Mouse (Mus musculus) hindbrain, embryonic 11.5 days (tissue): ENCODE data around the gene Nfe2. TPM values are rescaled to one million over a fixed set of nuclear protein-coding genes. Genes with fewer than 3 reads are reported as not detected.

Experiments
- ATAC-seq: fragments of 200-750 bp; cut with Nextera tagmentation; 2 replicates; pipeline ENCODE4 v1.8.0; 2017; ENCODE audit warnings: mild to moderate bottlenecking, moderate TSS enrichment, moderate library complexity; ENCODE audit not compliant: low FRiP score
- DNase-seq: peaks from one replicate; pipeline ENCODE4 v3.0.0-alpha.2; 2015; ENCODE audit warnings: low spot score
- H3K27ac ChIP-seq: fragments of 300-500 bp; sonication (generic); 2 replicates; pipeline ENCODE4 v1.5.1; 2014; ENCODE audit warnings: mild to moderate bottlenecking, low read depth, low read length
- H3K27me3 ChIP-seq: fragments of 300-500 bp; sonication (generic); 2 replicates; pipeline ENCODE4 v1.6.1; 2014; ENCODE audit warnings: mild to moderate bottlenecking, low read length, moderate library complexity, mixed read lengths; ENCODE audit not compliant: control insufficient read depth, insufficient read depth
- H3K36me3 ChIP-seq: fragments of 300-500 bp; sonication (generic); 2 replicates; pipeline ENCODE4 v1.6.1; 2014; ENCODE audit warnings: mild to moderate bottlenecking, low read length, moderate library complexity, mixed read lengths; ENCODE audit not compliant: control insufficient read depth, insufficient read depth
- H3K4me1 ChIP-seq: fragments of 300-500 bp; sonication (generic); replicated peaks from 2 replicates; pipeline ENCODE4 v1.6.1; 2014; ENCODE audit warnings: low read length, mixed read lengths; ENCODE audit not compliant: control insufficient read depth, insufficient read depth
- H3K4me2 ChIP-seq: fragments of 300-500 bp; sonication (generic); replicated peaks from 2 replicates; pipeline ENCODE4 v1.6.1; 2014; ENCODE audit warnings: mild to moderate bottlenecking, low read depth, low read length
- H3K4me3 ChIP-seq: fragments of 300-500 bp; sonication (generic); 2 replicates; pipeline ENCODE4 v1.5.1; 2014; ENCODE audit warnings: low read depth, low read length
- H3K9ac ChIP-seq: fragments of 300-500 bp; sonication (generic); 2 replicates; pipeline ENCODE4 v1.6.1; 2014; ENCODE audit warnings: low read depth, low read length
- H3K9me3 ChIP-seq: fragments of 300-500 bp; sonication (generic); 2 replicates; pipeline ENCODE4 v1.6.1; 2016; ENCODE audit warnings: low read length; ENCODE audit not compliant: control insufficient read depth
- whole genome bisulfite sequencing: fragments of 180-500 bp; shearing (Covaris S2); extraction: QIAGEN DNeasy Blood & Tissue Kit; methylation state at CpG from one replicate; pipeline ENCODE4 v1.1.7; 2014; 5-methylcytosine and 5-hydroxymethylcytosine counted together
- polyA plus RNA-seq: library from polyadenylated mRNA; unstranded; fragments of >200 nt; fragmentation: Nextera tagmentation; extraction: Ambion mirVana; gene quantifications from 2 replicates; pipeline ENCODE4 v1.2.1, GENCODE M21; 2014

The Nfe2 gene
- polyA plus RNA-seq, 1 experiment from 2014 or later = 5.0 TPM

GRCm38 (mm10) chr15:103268903-103269302 lies 10.7 kb upstream of the Nfe2 start:
- no peak overlapping the region for H3K4me3 ChIP-seq
- H3K9me3 ChIP-seq = no peaks in the 10 kb centered on the region
- H3K27me3 ChIP-seq = no peaks in the 10 kb centered on the region
- H3K4me2 ChIP-seq = no peak overlapping the region
- H3K27ac ChIP-seq = no peak overlapping the region
- ATAC-seq (no peak), DNase-seq (no peak)
- no peaks in the 10 kb centered on the region for H3K36me3 ChIP-seq
- no peaks in the 10 kb centered on the region for H3K4me1 ChIP-seq
- H3K9ac ChIP-seq = no peak overlapping the region
- 85% methylated on average over 4 of the region's 4 CpGs for WGBS

- 91% methylated on average over 2 of the region's 2 CpGs for WGBS
- no peak overlapping the region for H3K4me2 ChIP-seq
- no peak overlapping the region for H3K9ac ChIP-seq
- no peaks in the 10 kb centered on the region for H3K4me1 ChIP-seq
- DNase-seq (no peak), ATAC-seq (no peak)
- no peaks in the 10 kb centered on the region for H3K9me3 ChIP-seq
- H3K36me3 ChIP-seq = no peaks in the 10 kb centered on the region
- H3K27ac ChIP-seq = no peak overlapping the region
- no peaks in the 10 kb centered on the region for H3K27me3 ChIP-seq
- no peak overlapping the region for H3K4me3 ChIP-seq
These were observed 6.6 kb upstream of the Nfe2 start for GRCm38 (mm10) chr15:103264794-103265193.

GRCm38 (mm10) chr15:103259989-103260388 lies 1.8 kb upstream of the Nfe2 start:
- H3K36me3 ChIP-seq = no peaks in the 10 kb centered on the region
- no peaks in the 10 kb centered on the region for H3K27me3 ChIP-seq
- H3K27ac ChIP-seq = no peak overlapping the region
- no peaks in the 10 kb centered on the region for H3K9me3 ChIP-seq
- ATAC-seq (no peak), DNase-seq (no peak)
- WGBS = 92% methylated on average over 1 of the region's 1 CpGs
- no peak overlapping the region for H3K9ac ChIP-seq
- H3K4me3 ChIP-seq = no peak overlapping the region
- no peak overlapping the region for H3K4me2 ChIP-seq
- peaks cover 7% of the 10 kb centered on the region; the same call in 1 of the 2 replicates for H3K4me1 ChIP-seq

GRCm38 (mm10) chr15:103259162-103259561 lies 959 bp upstream of the Nfe2 start:
- Histone ChIP-seq H3K27me3 (0 out of 2 replicates have a peak, but pooled peaks cover 3% of the 10 kb centered on the region), H3K4me1 (peaks cover 10% of the 10 kb centered on the region; the same call in 1 of the 2 replicates), H3K4me3 (no peak overlapping the region), H3K9me3 (no peaks in the 10 kb centered on the region), H3K9ac (no peak overlapping the region), H3K27ac (no peak overlapping the region), H3K4me2 (no peak overlapping the region), H3K36me3 (no peaks in the 10 kb centered on the region)
- WGBS = 87% methylated on average over 5 of the region's 5 CpGs
- DNase-seq (no peak), ATAC-seq (no peak)

GRCm38 (mm10) chr15:103256210-103256986 lies 1.8 kb downstream of the Nfe2 start:
- ATAC-seq = no peak
- H3K4me3 ChIP-seq = no peak overlapping the region
- peaks cover 10% of the 10 kb centered on the region; the same call in 1 of the 2 replicates for H3K4me1 ChIP-seq
- H3K27me3 ChIP-seq = 0 out of 2 replicates have a peak, but pooled peaks cover 3% of the 10 kb centered on the region
- H3K27ac ChIP-seq = no peak overlapping the region
- 87% methylated on average over 6 of the region's 6 CpGs for WGBS
- H3K4me2 ChIP-seq = no peak overlapping the region
- DNase-seq = no peak
- no peak overlapping the region for H3K9ac ChIP-seq
- H3K36me3 ChIP-seq = no peaks in the 10 kb centered on the region
- no peaks in the 10 kb centered on the region for H3K9me3 ChIP-seq

- H3K9me3 ChIP-seq = no peaks in the 10 kb centered on the region
- H3K4me1 ChIP-seq = peaks cover 10% of the 10 kb centered on the region; the same call in 1 of the 2 replicates
- H3K27me3 ChIP-seq = 0 out of 2 replicates have a peak, but pooled peaks cover 3% of the 10 kb centered on the region
- peak overlapping the region; percentile 32 for H3K4me3 ChIP-seq
- ATAC-seq (peak; percentile 63; the same call in 1 of the 2 replicates), DNase-seq (peak; percentile 60)
- 0% methylated on average over 15 of the region's 25 CpGs for WGBS
- H3K27ac ChIP-seq = no peak overlapping the region
- H3K4me2 ChIP-seq = peak overlapping the region; percentile 80
- no peaks in the 10 kb centered on the region for H3K36me3 ChIP-seq
- peak overlapping the region; percentile 58 for H3K9ac ChIP-seq
These were observed 3.0 kb downstream of the Nfe2 start for GRCm38 (mm10) chr15:103255169-103255568.

- Histone ChIP-seq H3K9ac (no peak overlapping the region), H3K9me3 (no peaks in the 10 kb centered on the region), H3K4me3 (no peak overlapping the region), H3K36me3 (peaks cover 4% of the 10 kb centered on the region; the same call in 1 of the 2 replicates), H3K27me3 (0 out of 2 replicates have a peak, but pooled peaks cover 3% of the 10 kb centered on the region), H3K4me1 (peaks cover 9% of the 10 kb centered on the region; the same call in 1 of the 2 replicates), H3K4me2 (no peak overlapping the region), H3K27ac (no peak overlapping the region)
- WGBS = 85% methylated on average over 1 of the region's 1 CpGs
- ATAC-seq (no peak), DNase-seq (no peak)
These were observed 4.9 kb downstream of the Nfe2 start for GRCm38 (mm10) chr15:103253352-103253751.

GRCm38 (mm10) chr15:103252660-103253059 lies 5.5 kb downstream of the Nfe2 start:
- no peak overlapping the region for H3K27ac ChIP-seq
- no peaks in the 10 kb centered on the region for H3K9me3 ChIP-seq
- 90% methylated on average over 3 of the region's 3 CpGs for WGBS

More at GRCm38 (mm10) chr15:103252660-103253059, 5.5 kb downstream of the Nfe2 start:
- no peak for DNase-seq
- Histone ChIP-seq H3K4me3 (no peak overlapping the region), H3K36me3 (peaks cover 5% of the 10 kb centered on the region; the same call in 1 of the 2 replicates), H3K4me2 (no peak overlapping the region), H3K27me3 (0 out of 2 replicates have a peak, but pooled peaks cover 3% of the 10 kb centered on the region), H3K9ac (no peak overlapping the region), H3K4me1 (peaks cover 7% of the 10 kb centered on the region; the same call in 1 of the 2 replicates)
- ATAC-seq = no peak
